Mouse (Mus musculus) liver, adult 2 months (tissue): ENCODE results near the gene Zfp526. TPM values are rescaled to one million over a fixed set of nuclear protein-coding genes. Genes with fewer than 3 reads are reported as not detected.

Experiments
- DNase-seq: peaks from one replicate; pipeline ENCODE4 v3.0.0-alpha.2; 2011; ENCODE audit warnings: low read depth, low spot score; ENCODE audit errors: extremely low read depth
- H3K27ac ChIP-seq: fragments of 200-500 bp; replicated peaks from 2 replicates; pipeline ENCODE4 v1.5.1; 2012; ENCODE audit warnings: low read depth, mild to moderate bottlenecking, control low read depth, inconsistent platforms, low read length; ENCODE audit not compliant: insufficient read depth
- H3K27me3 ChIP-seq: fragments of 200-500 bp; 2 replicates; pipeline ENCODE4 v1.6.1; 2012; ENCODE audit warnings: mild to moderate bottlenecking, moderate library complexity, low read length, inconsistent platforms; ENCODE audit not compliant: control insufficient read depth, insufficient read depth
- H3K36me3 ChIP-seq: fragments of 200-500 bp; 2 replicates; pipeline ENCODE4 v1.6.1; 2012; ENCODE audit warnings: low read length, inconsistent platforms; ENCODE audit not compliant: control insufficient read depth, insufficient read depth
- H3K4me1 ChIP-seq: fragments of 200-500 bp; 2 replicates; pipeline ENCODE4 v1.6.1; 2011; ENCODE audit warnings: low read length; ENCODE audit not compliant: control insufficient read depth, insufficient read depth
- H3K4me3 ChIP-seq: fragments of 200-500 bp; 2 replicates; pipeline ENCODE4 v1.5.1; 2011; ENCODE audit warnings: low read depth, mild to moderate bottlenecking, control low read depth, low read length, moderate library complexity; ENCODE audit not compliant: insufficient read depth
- H3K79me2 ChIP-seq: fragments of 200-500 bp; 2 replicates; pipeline ENCODE4 v1.6.1; 2012; ENCODE audit warnings: inconsistent platforms, mild to moderate bottlenecking, low read length, moderate library complexity; ENCODE audit not compliant: control insufficient read depth, insufficient read depth
- H3K9ac ChIP-seq: fragments of 200-500 bp; 2 replicates; pipeline ENCODE4 v1.6.1; 2012; ENCODE audit warnings: low read depth, mild to moderate bottlenecking, control low read depth, inconsistent platforms, low read length
- CTCF ChIP-seq: fragments of 200-500 bp; IDR thresholded peaks from 2 replicates; pipeline ENCODE4 v1.5.1; 2011; ENCODE audit warnings: low read depth, low read length, control low read depth
- POLR2A ChIP-seq: fragments of 200-500 bp; IDR thresholded peaks from 2 replicates; pipeline ENCODE4 v1.6.1; 2011; ENCODE audit warnings: low read length, control low read depth; ENCODE audit not compliant: insufficient read depth; ENCODE audit errors: extremely low read depth
- WGBS: fragments of 180-500 bp; shearing (Covaris S2); methylation state at CpG from one replicate; pipeline ENCODE4 v1.1.7; 2018; 5-methylcytosine and 5-hydroxymethylcytosine counted together
- polyA plus RNA-seq: library from polyadenylated mRNA; depleted of rRNA; stranded (reverse); fragments of >200 nt; gene quantifications from 2 replicates; pipeline ENCODE4 v1.2.3, GENCODE M21; 2012
- total RNA-seq: library from RNA; depleted of rRNA; stranded (reverse); fragments of >200 nt; gene quantifications from 2 replicates; pipeline ENCODE4 v1.2.3, GENCODE M21; 2014

Gene Zfp526
- total and polyA plus RNA-seq, 2 experiments = 2.2 to 4.7 TPM

DNA sequence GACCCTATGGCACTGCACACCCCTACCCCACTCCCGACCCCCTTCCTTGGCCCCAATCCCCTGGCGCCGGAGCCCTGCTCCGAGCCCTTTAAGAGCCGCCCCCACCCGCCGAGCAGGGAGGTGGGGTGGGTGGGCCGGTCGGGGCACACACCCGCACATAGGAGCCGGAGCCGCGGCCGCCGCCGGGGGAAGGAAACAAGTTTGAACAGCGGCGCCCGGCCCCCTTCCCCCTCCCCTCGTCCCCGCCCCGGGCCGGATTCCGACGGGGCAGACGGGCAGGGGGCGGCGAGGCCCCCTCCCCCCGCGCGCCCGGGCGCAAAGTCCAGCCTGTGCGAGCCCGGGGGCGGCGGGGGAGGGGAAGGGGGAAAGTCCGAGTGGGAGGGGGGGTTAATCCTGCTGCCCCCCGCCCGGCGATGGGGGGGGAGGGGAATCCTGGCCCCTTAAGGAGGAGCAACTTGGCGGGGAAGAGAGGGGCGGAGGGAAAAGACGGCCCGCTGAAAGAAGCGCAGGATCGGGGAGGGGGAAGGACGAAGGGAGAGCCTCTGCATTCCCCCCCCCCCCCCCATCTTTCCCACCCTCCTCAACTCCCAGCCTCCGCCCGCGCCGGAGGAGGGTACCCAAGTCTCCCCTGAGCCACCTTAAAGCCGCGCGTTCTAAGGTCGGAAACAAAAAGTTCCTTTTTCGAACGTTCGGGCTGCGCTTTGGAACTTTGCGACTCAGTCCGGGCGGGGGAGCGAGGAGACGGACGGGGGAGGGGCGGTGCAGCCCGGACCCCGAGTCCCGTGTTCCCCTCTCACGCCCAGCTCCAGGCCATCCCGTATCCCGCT is 28.3 kb downstream of the Zfp526 start:
- under 1% methylated on average over 49 of the region's 73 CpGs for WGBS
- H3K27me3 ChIP-seq = no peaks in the 10 kb centered on the region

DNA sequence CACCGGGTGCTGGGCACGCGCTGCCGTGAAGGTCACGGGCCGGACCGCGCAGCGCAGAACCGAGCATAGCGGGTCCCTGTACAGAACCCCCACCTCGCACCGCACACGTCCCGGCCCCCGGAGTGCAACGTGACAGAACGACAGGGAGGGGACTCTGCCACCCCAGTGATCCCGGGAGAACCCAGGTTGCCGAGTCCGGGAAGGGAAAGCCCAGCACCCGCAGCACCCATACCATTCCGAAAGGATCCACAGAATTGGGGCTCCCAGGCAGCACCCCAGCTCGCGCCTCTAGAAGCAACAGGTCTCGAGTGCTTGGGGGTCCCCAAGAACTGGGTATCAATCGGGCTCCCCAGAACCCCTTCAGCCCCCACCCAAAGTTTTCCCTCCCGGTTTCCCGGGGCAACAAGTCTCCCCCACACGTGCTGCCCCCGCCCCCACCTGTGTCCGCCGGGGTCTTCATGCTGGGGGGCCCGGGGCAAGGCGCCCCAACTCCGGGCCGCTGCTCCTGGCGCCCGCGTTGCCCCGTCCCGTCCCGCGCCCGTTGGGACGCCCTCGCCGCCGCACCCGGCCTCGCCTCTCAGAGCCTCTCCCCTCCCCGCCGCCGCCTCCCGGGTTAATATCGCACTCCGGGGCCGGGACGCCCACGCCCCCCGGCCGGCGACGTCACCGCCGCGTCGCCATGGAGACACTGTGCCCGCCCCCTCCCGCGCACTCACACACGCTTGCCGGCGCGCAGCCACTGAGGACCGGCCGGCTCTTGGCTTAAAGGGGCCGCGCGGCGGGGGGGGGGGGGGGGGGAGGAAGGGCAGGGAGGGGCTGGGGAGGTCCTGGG is 29.1 kb downstream of the Zfp526 start, which contains the start of gene Erf:
Gene Erf, minus strand, starts transcription at position 621 of the 832 bp plus-strand sequence.
- TF ChIP-seq POLR2A (peak; percentile 95), CTCF (no peak)
- DNase-seq = peak; percentile 58
- Histone ChIP-seq H3K9ac (peak within 1 kb of the TSS; percentile 93), H3K36me3 (peaks cover 2% of the 10 kb centered on the region; the same call in 1 of the 2 replicates), H3K4me3 (peak within 1 kb of the TSS; percentile 90), H3K79me2 (peaks cover 35% of the 10 kb centered on the region; the same call in 1 of the 2 replicates), H3K27ac (peak within 1 kb of the TSS; percentile 82), H3K4me1 (peaks cover 12% of the 10 kb centered on the region), H3K27me3 (no peaks in the 10 kb centered on the region)
- WGBS = 1% methylated on average over 70 of the region's 81 CpGs

More for the DNA sequence above, 28.3 kb downstream of the Zfp526 start:
- no peak for TF ChIP-seq CTCF
- TF ChIP-seq POLR2A = peak; percentile 34; the same call in 1 of the 2 replicates
- Histone ChIP-seq H3K79me2 (peaks cover 40% of the 10 kb centered on the region; the same call in 1 of the 2 replicates), H3K27ac (peak overlapping the region; percentile 86), H3K36me3 (peaks cover 4% of the 10 kb centered on the region; the same call in 1 of the 2 replicates), H3K9ac (peak overlapping the region; percentile 93), H3K4me3 (peak overlapping the region; percentile 90), H3K4me1 (peaks cover 12% of the 10 kb centered on the region)
- DNase-seq = peak; percentile 62

DNA sequence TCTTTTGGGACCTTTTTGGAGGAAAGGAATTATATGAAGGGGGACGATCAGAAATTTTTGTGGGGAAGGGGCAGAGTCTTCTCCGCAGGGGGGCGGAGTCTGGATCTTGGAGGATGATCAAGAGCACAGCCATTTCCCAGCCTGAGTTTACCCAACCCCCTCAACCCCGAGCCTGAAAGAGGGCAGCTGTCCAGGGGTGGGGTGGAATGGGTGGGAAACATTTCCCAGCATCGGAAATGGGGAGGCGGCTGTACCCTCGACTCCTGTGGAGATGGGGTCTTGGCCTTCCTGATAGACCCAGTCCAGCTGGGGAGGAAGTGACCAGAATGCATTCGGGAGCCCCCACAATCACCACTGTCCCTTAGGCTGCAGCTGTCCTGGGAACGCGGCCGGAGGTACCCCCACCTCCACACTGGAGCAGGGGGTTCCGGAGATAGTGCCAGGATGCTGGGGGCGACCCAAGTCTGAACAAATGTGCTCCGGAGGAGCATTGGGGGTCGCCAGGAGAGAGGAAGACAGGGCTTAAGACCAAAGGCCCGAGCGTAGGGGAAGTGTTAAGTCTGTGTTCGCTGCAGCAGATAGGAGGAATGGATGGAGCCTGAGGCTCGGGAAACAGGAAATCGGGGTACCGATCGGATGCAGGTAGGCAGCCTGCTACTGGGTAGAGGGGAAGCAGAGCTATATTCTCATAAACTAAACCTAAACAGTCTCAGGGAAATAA is 30.0 kb downstream of the Zfp526 start:
- H3K4me3 ChIP-seq = peak overlapping the region; percentile 27
- no peaks in the 10 kb centered on the region for H3K36me3 ChIP-seq
- TF ChIP-seq CTCF (no peak), POLR2A (no peak)
- no peaks in the 10 kb centered on the region for H3K27me3 ChIP-seq
- 24% methylated on average over 22 of the region's 22 CpGs for WGBS
- no peak for DNase-seq
- peaks cover 31% of the 10 kb centered on the region; the same call in 1 of the 2 replicates for H3K79me2 ChIP-seq
- H3K4me1 ChIP-seq = peaks cover 12% of the 10 kb centered on the region
- peak overlapping the region; percentile 36 for H3K27ac ChIP-seq
- peak overlapping the region; percentile 60 for H3K9ac ChIP-seq

DNA sequence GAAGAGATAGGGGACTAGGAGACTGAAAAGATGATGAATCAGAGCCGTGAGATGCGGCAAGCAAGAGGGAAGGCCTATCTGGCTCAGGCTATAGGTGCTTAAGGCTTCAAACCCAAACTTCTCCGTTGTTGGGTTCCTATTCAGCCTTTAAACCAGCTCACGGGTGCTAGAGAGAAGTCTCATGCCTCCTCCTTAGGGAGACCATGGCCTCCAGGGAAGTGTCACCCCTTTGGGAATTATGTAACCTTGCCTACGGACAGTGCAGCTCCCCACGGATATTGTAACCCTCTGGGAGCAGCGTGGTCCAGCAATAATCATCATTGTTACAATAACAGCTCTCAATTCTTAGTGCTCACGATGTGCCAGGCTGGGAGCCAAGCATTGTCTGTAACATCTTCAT is 30.6 kb downstream of the Zfp526 start:
- H3K4me1 ChIP-seq = peaks cover 12% of the 10 kb centered on the region
- 58% methylated on average over 8 of the region's 8 CpGs for WGBS
- no peak overlapping the region; the same call in 1 of the 2 replicates for H3K9ac ChIP-seq

DNA sequence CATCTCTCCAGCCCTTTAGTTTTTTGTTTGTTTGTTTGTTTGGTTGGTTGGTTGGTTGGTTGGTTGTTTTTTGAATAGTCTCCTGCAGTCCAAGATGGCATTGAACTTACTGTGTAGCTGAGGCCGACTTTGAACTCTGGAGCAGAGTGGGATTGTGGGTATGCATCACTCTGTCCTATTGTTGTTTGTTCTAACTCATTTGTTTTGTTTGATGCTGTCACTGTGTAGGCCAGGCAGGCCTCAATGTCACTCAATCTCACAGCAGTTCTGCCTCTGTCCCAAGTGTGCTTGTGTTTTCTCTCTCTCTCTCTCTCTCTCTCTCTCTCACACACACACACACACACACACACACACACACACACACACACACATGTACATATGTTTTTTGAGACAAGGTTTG is 40.7 kb downstream of the Zfp526 start:
- Histone ChIP-seq H3K4me1 (peaks cover 3% of the 10 kb centered on the region), H3K27ac (no peak overlapping the region), H3K27me3 (no peaks in the 10 kb centered on the region), H3K4me3 (no peak overlapping the region), H3K9ac (no peak overlapping the region), H3K36me3 (no peaks in the 10 kb centered on the region), H3K79me2 (no peaks in the 10 kb centered on the region)
- TF ChIP-seq POLR2A = no peak
- no peak for TF ChIP-seq CTCF
- 86% methylated on average over 1 of the region's 1 CpGs for WGBS
- no peak for DNase-seq

More for the DNA sequence above, 30.6 kb downstream of the Zfp526 start:
- no peak for DNase-seq
- Histone ChIP-seq H3K36me3 (no peaks in the 10 kb centered on the region), H3K27ac (peak overlapping the region; percentile 36), H3K79me2 (peaks cover 28% of the 10 kb centered on the region; the same call in 1 of the 2 replicates), H3K27me3 (no peaks in the 10 kb centered on the region), H3K4me3 (no peak overlapping the region)
- no peak for TF ChIP-seq CTCF
- no peak for TF ChIP-seq POLR2A
